Mouse (Mus musculus) MEL (cell line): ENCODE results near the gene Tekt5. TPM values are rescaled to one million over a fixed set of nuclear protein-coding genes. Genes with fewer than 3 reads are reported as not detected.

Experiments
- DNase-seq: peaks from one replicate; pipeline ENCODE4 v3.0.0; 2011; ENCODE audit warnings: low read depth, low spot score
- H3K27ac ChIP-seq: 2 replicates; pipeline ENCODE4 v1.5.1; 2012; ENCODE audit warnings: low read depth, mild to moderate bottlenecking, control low read depth, low read length, moderate library complexity; ENCODE audit not compliant: control insufficient read depth
- H3K27me3 ChIP-seq, 2 experiments: fragments of 150-350 bp in 1 of 2; sonication (generic) in 1 of 2; 2 replicates each; pipeline ENCODE4 v1.6.1; 2012; ENCODE audit warnings: low read length in 2 of 2, mild to moderate bottlenecking in 2 of 2, improper control_type of control experiment in 1 of 2, moderate library complexity in 1 of 2; ENCODE audit not compliant: insufficient read depth in 2 of 2, control insufficient read depth in 1 of 2
- H3K36me3 ChIP-seq, 2 experiments: 2 replicates each; pipeline ENCODE4 v1.6.1; 2012 to 2014; ENCODE audit warnings: low read length in 2 of 2, improper control_type of control experiment in 1 of 2, inconsistent platforms in 1 of 2, mild to moderate bottlenecking in 1 of 2; ENCODE audit not compliant: insufficient read depth in 2 of 2, control insufficient read depth in 1 of 2
- H3K4me1 ChIP-seq, 2 experiments: fragments of 150-350 bp in 1 of 2; sonication (generic) in 1 of 2; 2 replicates each; pipeline ENCODE4 v1.6.1; 2012; ENCODE audit warnings: low read length in 2 of 2, improper control_type of control experiment in 1 of 2, mild to moderate bottlenecking in 1 of 2; ENCODE audit not compliant: insufficient read depth in 2 of 2, control insufficient read depth in 1 of 2
- H3K4me3 ChIP-seq, 2 experiments: fragments of 150-350 bp in 1 of 2; sonication (generic) in 1 of 2; 2 replicates each; pipeline ENCODE4 v1.5.1; 2012; ENCODE audit warnings: low read depth in 2 of 2, low read length in 2 of 2, mild to moderate bottlenecking in 2 of 2, moderate library complexity in 2 of 2, control low read depth in 1 of 2, improper control_type of control experiment in 1 of 2; ENCODE audit not compliant: control insufficient read depth in 1 of 2, insufficient read depth in 1 of 2
- H3K79me2 ChIP-seq: 2 replicates; pipeline ENCODE4 v1.6.1; 2012; ENCODE audit warnings: mild to moderate bottlenecking, low read length, moderate library complexity; ENCODE audit not compliant: control insufficient read depth, poor library complexity, insufficient read depth
- H3K9ac ChIP-seq: 2 replicates; pipeline ENCODE4 v1.6.1; 2012; ENCODE audit warnings: low read depth, mild to moderate bottlenecking, control low read depth, low read length, moderate library complexity; ENCODE audit not compliant: control insufficient read depth, poor library complexity, severe bottlenecking
- H3K9me3 ChIP-seq: fragments of 150-350 bp; sonication (generic); replicated peaks from 2 replicates; pipeline ENCODE4 v1.6.1; 2012; ENCODE audit warnings: mild to moderate bottlenecking, low read length, improper control_type of control experiment, moderate library complexity; ENCODE audit not compliant: insufficient read depth
- BHLHE40 ChIP-seq: IDR thresholded peaks from 2 replicates; pipeline ENCODE4 v1.6.1; 2012; ENCODE audit warnings: low read depth, mild to moderate bottlenecking, inconsistent platforms, low read length, improper control_type of control experiment, borderline replicate concordance
- E2F4 ChIP-seq: IDR thresholded peaks from 2 replicates; pipeline ENCODE4 v1.6.1; 2011; ENCODE audit warnings: low read depth, low read length, improper control_type of control experiment, borderline replicate concordance
- GABPA ChIP-seq: IDR thresholded peaks from 2 replicates; pipeline ENCODE4 v1.6.1; 2012; ENCODE audit warnings: low read depth, mild to moderate bottlenecking, inconsistent platforms, low read length, improper control_type of control experiment, moderate library complexity
- GATA1 ChIP-seq: IDR thresholded peaks from 2 replicates; pipeline ENCODE4 v1.6.1; 2011; ENCODE audit warnings: low read depth, low read length, improper control_type of control experiment
- JUND ChIP-seq: IDR thresholded peaks from 2 replicates; pipeline ENCODE4 v1.6.1; 2011; ENCODE audit warnings: low read depth, mild to moderate bottlenecking, improper control_type of control experiment, low read length
- MAX ChIP-seq: IDR thresholded peaks from 2 replicates; pipeline ENCODE4 v1.6.1; 2011; ENCODE audit warnings: low read length, improper control_type of control experiment
- MEF2A ChIP-seq: IDR thresholded peaks from 2 replicates; pipeline ENCODE4 v1.6.1; 2014; ENCODE audit warnings: low read depth, mild to moderate bottlenecking, inconsistent platforms, low read length, improper control_type of control experiment; ENCODE audit not compliant: poor library complexity, insufficient replicate concordance, severe bottlenecking; ENCODE audit errors: extremely low read depth
- MYC ChIP-seq: IDR thresholded peaks from 2 replicates; pipeline ENCODE4 v1.6.1; 2011; ENCODE audit warnings: low read depth, mild to moderate bottlenecking, low read length, improper control_type of control experiment, moderate library complexity
- NELFE ChIP-seq: IDR thresholded peaks from 2 replicates; pipeline ENCODE4 v1.6.1; 2011; ENCODE audit warnings: low read depth, low read length, improper control_type of control experiment
- NRF1 ChIP-seq: IDR thresholded peaks from 2 replicates; pipeline ENCODE4 v1.6.1; 2014; ENCODE audit warnings: low read depth, mild to moderate bottlenecking, inconsistent platforms, low read length, improper control_type of control experiment, moderate library complexity; ENCODE audit not compliant: poor library complexity, insufficient read depth, severe bottlenecking
- RAD21 ChIP-seq: IDR thresholded peaks from 2 replicates; pipeline ENCODE4 v1.6.1; 2011; ENCODE audit warnings: mild to moderate bottlenecking, low read depth, low read length, improper control_type of control experiment
- RCOR1 ChIP-seq: IDR thresholded peaks from 2 replicates; pipeline ENCODE4 v1.6.1; 2012; ENCODE audit warnings: low read depth, mild to moderate bottlenecking, inconsistent platforms, low read length, improper control_type of control experiment
- ZC3H11A ChIP-seq: IDR thresholded peaks from 2 replicates; pipeline ENCODE4 v1.6.1; 2012; ENCODE audit warnings: low read depth, mild to moderate bottlenecking, inconsistent platforms, low read length, improper control_type of control experiment
- ZKSCAN1 ChIP-seq: IDR thresholded peaks from 2 replicates; pipeline ENCODE4 v1.6.1; 2012; ENCODE audit warnings: low read depth, mild to moderate bottlenecking, inconsistent platforms, low read length, improper control_type of control experiment, moderate library complexity
- polyA plus RNA-seq, 2 experiments: library from polyadenylated mRNA; stranded (reverse) in 1 of 2; unstranded in 1 of 2; fragments of >175 nt in 1 of 2; fragments of >200 nt in 1 of 2; gene quantifications; 2 replicates each; pipeline versions ENCODE4 v1.2.1 to v1.2.4; 2012; ENCODE audit warnings: low replicate concordance in 2 of 2, low read depth in 1 of 2; ENCODE audit not compliant: insufficient read length in 2 of 2, insufficient read depth in 1 of 2, missing spikeins in 1 of 2
- total RNA-seq: library from RNA; depleted of rRNA; stranded (reverse); fragments of 300-350 nt; gene quantifications from 2 replicates; pipeline ENCODE4 v1.2.3, GENCODE M21; 2012; rRNA removed

Tekt5 gene
- total and polyA plus RNA-seq, 3 experiments = 0.08 to 0.25 TPM; not detected in 1

- Histone ChIP-seq H3K79me2 (no peaks in the 10 kb centered on the region), H3K4me1 (peaks cover 3 to 15% of the 10 kb centered on the region in 2 experiments; a peak in 3 of 4 replicates)
- DNase-seq = no peak
These were observed 84.2 kb downstream of the Tekt5 start for GRCm38 (mm10) chr16:10311086-10311485.

GRCm38 (mm10) chr16:10310507-10310906, 84.8 kb downstream of the Tekt5 start:
- Histone ChIP-seq H3K9me3 (no peaks in the 10 kb centered on the region), H3K27me3 (no peaks in the 10 kb centered on the region), H3K79me2 (no peaks in the 10 kb centered on the region), H3K4me1 (peaks cover 3 to 17% of the 10 kb centered on the region in 2 experiments; a peak in 3 of 4 replicates), H3K36me3 (peaks cover 0 to 3% of the 10 kb centered on the region in 2 experiments; a peak in 2 of 4 replicates), H3K4me3 (no peak overlapping the region), H3K27ac (no peak overlapping the region), H3K9ac (no peak overlapping the region)
- no peak for TF ChIP-seq GABPA
- TF ChIP-seq JUND = no peak
- TF ChIP-seq E2F4 = no peak
- DNase-seq = no peak

More at GRCm38 (mm10) chr16:10311086-10311485, 84.2 kb downstream of the Tekt5 start:
- Histone ChIP-seq H3K27me3 (no peaks in the 10 kb centered on the region), H3K9ac (no peak overlapping the region), H3K4me3 (no peak overlapping the region), H3K27ac (no peak overlapping the region), H3K9me3 (no peaks in the 10 kb centered on the region), H3K36me3 (peaks cover 0 to 3% of the 10 kb centered on the region in 2 experiments; a peak in 2 of 4 replicates)
- no peak for TF ChIP-seq MEF2A
- TF ChIP-seq RAD21 = no peak
- no peak for TF ChIP-seq NRF1
- TF ChIP-seq ZC3H11A = no peak
- TF ChIP-seq BHLHE40 = no peak
- TF ChIP-seq RCOR1 = no peak
- TF ChIP-seq E2F4 = no peak
- no peak for TF ChIP-seq MYC
- TF ChIP-seq GATA1 = no peak
- TF ChIP-seq ZKSCAN1 = no peak
- no peak for TF ChIP-seq MAX
- TF ChIP-seq NELFE = no peak

Other genes starting within 250 kb of the Tekt5 start
- gene Rpl39l, start 225.3 kb downstream of the Tekt5 start, total RNA-seq = not detected in 2 replicates
- not detected for gene Rpl39l, start 225.3 kb downstream of the Tekt5 start, polyA plus RNA-seq
- gene Atf7ip2, start 202.8 kb downstream of the Tekt5 start, total RNA-seq = 0.23 TPM in 2 replicates
- gene Atf7ip2, start 202.8 kb downstream of the Tekt5 start, polyA plus RNA-seq = under 1 TPM in 1 of 2 experiments, not detected in 1; 0.11 TPM
- gene Emp2, start 81.5 kb downstream of the Tekt5 start, total RNA-seq = not detected in 2 replicates
- gene Emp2, start 81.5 kb downstream of the Tekt5 start, polyA plus RNA-seq = not detected
- gene Nubp1, start 16.5 kb upstream of the Tekt5 start, total RNA-seq = 57.7 and 58.4 TPM in 2 replicates
- gene Nubp1, start 16.5 kb upstream of the Tekt5 start, polyA plus RNA-seq = 10 to 100 TPM in 1 of 2 experiments, not detected in 1; 75.0 TPM
- gene Tvp23a, start 51.9 kb upstream of the Tekt5 start, total RNA-seq = 0.03 and 0.31 TPM in 2 replicates
- under 1 TPM in 1 of 2 experiments, not detected in 1; 0.81 TPM for gene Tvp23a, start 51.9 kb upstream of the Tekt5 start, polyA plus RNA-seq
- not detected in 2 replicates for gene Ciita, start 84.6 kb upstream of the Tekt5 start, total RNA-seq
- gene Ciita, start 84.6 kb upstream of the Tekt5 start, polyA plus RNA-seq = under 1 TPM in 1 of 2 experiments, not detected in 1; 0.04 TPM
- gene Dexi, start 147.6 kb upstream of the Tekt5 start, total RNA-seq = 8.1 and 9.3 TPM in 2 replicates
- 10 to 100 TPM in 1 of 2 experiments, not detected in 1; 17.8 TPM for gene Dexi, start 147.6 kb upstream of the Tekt5 start, polyA plus RNA-seq
- 10.4 TPM in 2 replicates for gene Clec16a, start 149.8 kb upstream of the Tekt5 start, total RNA-seq
- 10 to 100 TPM; 22.1 to 49.3 TPM for gene Clec16a, start 149.8 kb upstream of the Tekt5 start, polyA plus RNA-seq